Mouse (Mus musculus): ENCODE results near the gene Hist1h3f.

Gene Hist1h3f

GRCm38 (mm10) chr13:23518295-23518603 lies 25.6 kb upstream of the Hist1h3f start:
- no peak for DNase-seq (ENCODE audit: low spot score)

- peak; percentile 76 for DNase-seq (ENCODE audit: low spot score)
Observed at GRCm38 (mm10) chr13:23518885-23519284, 25.0 kb upstream of the Hist1h3f start.

GRCm38 (mm10) chr13:23519416-23519815 lies 24.4 kb upstream of the Hist1h3f start:
- peak; percentile 76 for DNase-seq (ENCODE audit: low spot score)

GRCm38 (mm10) chr13:23521703-23522102 lies 22.1 kb upstream of the Hist1h3f start:
- DNase-seq (ENCODE audit: low spot score) = peak; percentile 76

- no peak for DNase-seq (ENCODE audit: low spot score)
Observed at GRCm38 (mm10) chr13:23523976-23524375, 19.9 kb upstream of the Hist1h3f start.

GRCm38 (mm10) chr13:23524654-23525053 lies 19.2 kb upstream of the Hist1h3f start:
- peak; percentile 75 for DNase-seq (ENCODE audit: low spot score)

- DNase-seq (ENCODE audit: low spot score) = no peak
Observed at GRCm38 (mm10) chr13:23525901-23526300, 18.0 kb upstream of the Hist1h3f start.

GRCm38 (mm10) chr13:23526312-23526711 lies 17.5 kb upstream of the Hist1h3f start:
- peak; percentile 92 for DNase-seq (ENCODE audit: low spot score)

GRCm38 (mm10) chr13:23529005-23529404 lies 14.8 kb upstream of the Hist1h3f start:
- no peak for DNase-seq (ENCODE audit: low spot score)

- DNase-seq (ENCODE audit: low spot score) = no peak
Observed at GRCm38 (mm10) chr13:23529480-23530165, 14.2 kb upstream of the Hist1h3f start.

GRCm38 (mm10) chr13:23530181-23530900 lies 13.5 kb upstream of the Hist1h3f start:
- peak; percentile 56 for DNase-seq (ENCODE audit: low spot score)

- peak; percentile 96 for DNase-seq (ENCODE audit: low spot score)
Observed at GRCm38 (mm10) chr13:23530901-23531875, 12.7 kb upstream of the Hist1h3f start, which contains the start of gene Hist1h4h. TSS of gene Hist1h4h (plus strand) at chr13:23531050.

- no peak for DNase-seq (ENCODE audit: low spot score)
Observed at GRCm38 (mm10) chr13:23532262-23533075, 11.4 kb upstream of the Hist1h3f start.

- DNase-seq (ENCODE audit: low spot score) = peak; percentile 74
Observed at GRCm38 (mm10) chr13:23533560-23534367, 10.1 kb upstream of the Hist1h3f start, which contains the start of gene Hist1h2af. TSS of gene Hist1h2af (plus strand) at chr13:23533906.

- no peak for DNase-seq (ENCODE audit: low spot score)
Observed at GRCm38 (mm10) chr13:23534368-23535131, 9.3 kb upstream of the Hist1h3f start.

GRCm38 (mm10) chr13:23535137-23536075 lies 8.4 kb upstream of the Hist1h3f start, which contains the start of gene Hist1h3g:
TSS of gene Hist1h3g (plus strand) at chr13:23535422.
- DNase-seq (ENCODE audit: low spot score) = peak; percentile 87

GRCm38 (mm10) chr13:23536076-23536822 lies 7.6 kb upstream of the Hist1h3f start:
- DNase-seq (ENCODE audit: low spot score) = no peak
